Mouse (Mus musculus): ENCODE results near the gene Zbtb17. TPM values are rescaled to one million over a fixed set of nuclear protein-coding genes. Genes with fewer than 3 reads are reported as not detected.
A peak's percentile ranks its signal among the peaks of the same experiment; 100 is the strongest.

Zbtb17 gene
- total and polyA plus RNA-seq, 3 experiments: 36.4 to 63.2 TPM; not detected in 1

- peak overlapping the region; percentile 78 to 82 for H3K4me3 ChIP-seq (ENCODE audit: control insufficient read depth in 1 of 2, insufficient read depth in 1 of 2, low read depth in 2 of 2, low read length in 2 of 2)
- no peak for TF ChIP-seq SMC3 (IDR thresholded peaks at IDR 0.05; ENCODE audit: low read depth, low read length)
- no peak for TF ChIP-seq MEF2A (IDR thresholded peaks at IDR 0.05; ENCODE audit: extremely low read depth, insufficient replicate concordance, low read depth, low read length, poor library complexity, severe bottlenecking)
- TF ChIP-seq GABPA (IDR thresholded peaks at IDR 0.05; ENCODE audit: low read depth, low read length): no peak
- no peak for TF ChIP-seq ZMIZ1 (IDR thresholded peaks at IDR 0.05; ENCODE audit: low read depth, low read length)
- TF ChIP-seq TAL1 (IDR thresholded peaks at IDR 0.05; ENCODE audit: low read length): no peak
- no peak; the same call in 1 of the 2 replicates for TF ChIP-seq MXI1 (IDR thresholded peaks at IDR 0.05; ENCODE audit: low read depth, low read length)
- no peak for TF ChIP-seq POLR2A (IDR thresholded peaks at IDR 0.05; ENCODE audit: control insufficient read depth in 1 of 2, insufficient read depth in 1 of 2, low read depth in 1 of 2, low read length in 2 of 2, poor library complexity in 1 of 2)
- no peak for TF ChIP-seq CTCF (IDR thresholded peaks at IDR 0.05 in 2 of 3, conservative IDR thresholded peaks at IDR 0.05 in 1 of 3; ENCODE audit: control insufficient read depth in 1 of 3, insufficient read depth in 1 of 3, low read depth in 2 of 3, low read length in 3 of 3, poor library complexity in 1 of 3, severe bottlenecking in 1 of 3)
- no peak for DNase-seq (ENCODE audit: low read depth, low spot score)
- no peak overlapping the region for H3K27ac ChIP-seq (ENCODE audit: control insufficient read depth, low read depth, low read length)
- H3K36me3 ChIP-seq (ENCODE audit: control insufficient read depth in 1 of 2, insufficient read depth in 2 of 2, low read length in 2 of 2): peaks cover 2 to 6% of the 10 kb centered on the region in 2 experiments; a peak in 1 of 4 replicates
- peaks cover 0 to 15% of the 10 kb centered on the region in 2 experiments; a peak in 2 of 4 replicates for H3K4me1 ChIP-seq (ENCODE audit: control insufficient read depth in 1 of 2, insufficient read depth in 2 of 2, low read length in 2 of 2)
- H3K79me2 ChIP-seq (ENCODE audit: control insufficient read depth, insufficient read depth, low read length, poor library complexity): peaks cover 12% of the 10 kb centered on the region
- no peaks in the 10 kb centered on the region for H3K9me3 ChIP-seq (replicated peaks; ENCODE audit: insufficient read depth, low read length)
- no peaks in the 10 kb centered on the region for H3K27me3 ChIP-seq (ENCODE audit: control insufficient read depth in 1 of 2, insufficient read depth in 2 of 2, low read length in 2 of 2)
- peak overlapping the region; percentile 91 for H3K9ac ChIP-seq (ENCODE audit: control insufficient read depth, low read depth, low read length, poor library complexity, severe bottlenecking)
Measured at GRCm38 (mm10) chr4:141445328-141445720, 870 bp downstream of the Zbtb17 start.

- H3K4me1 ChIP-seq (ENCODE audit: control insufficient read depth in 1 of 2, insufficient read depth in 2 of 2, low read length in 2 of 2): peaks cover 3 to 24% of the 10 kb centered on the region in 2 experiments
- no peak overlapping the region for H3K9ac ChIP-seq (ENCODE audit: control insufficient read depth, low read depth, low read length, poor library complexity, severe bottlenecking)
- TF ChIP-seq UBTF (IDR thresholded peaks at IDR 0.05; ENCODE audit: borderline replicate concordance, insufficient read depth, low read depth, low read length) (no peak), JUND (IDR thresholded peaks at IDR 0.05; ENCODE audit: low read depth, low read length) (no peak), CTCF (IDR thresholded peaks at IDR 0.05 in 2 of 3, conservative IDR thresholded peaks at IDR 0.05 in 1 of 3; ENCODE audit: control insufficient read depth in 1 of 3, insufficient read depth in 1 of 3, low read depth in 2 of 3, low read length in 3 of 3, poor library complexity in 1 of 3, severe bottlenecking in 1 of 3) (no peak), SIN3A (IDR thresholded peaks at IDR 0.05; ENCODE audit: low read length) (no peak), TBP (IDR thresholded peaks at IDR 0.05; ENCODE audit: low read depth, low read length) (no peak), ZC3H11A (IDR thresholded peaks at IDR 0.05; ENCODE audit: low read depth, low read length) (no peak), POLR2AphosphoS2 (IDR thresholded peaks at IDR 0.05; ENCODE audit: low read length) (no peak), BHLHE40 (IDR thresholded peaks at IDR 0.05; ENCODE audit: borderline replicate concordance, low read depth, low read length) (no peak), MXI1 (IDR thresholded peaks at IDR 0.05; ENCODE audit: low read depth, low read length) (no peak), USF1 (IDR thresholded peaks at IDR 0.05; ENCODE audit: low read depth, low read length) (no peak), MAFK (IDR thresholded peaks at IDR 0.05; ENCODE audit: borderline replicate concordance, low read depth, low read length) (no peak)
- no peak overlapping the region for H3K27ac ChIP-seq (ENCODE audit: control insufficient read depth, low read depth, low read length)
- H3K36me3 ChIP-seq (ENCODE audit: control insufficient read depth in 1 of 2, insufficient read depth in 2 of 2, low read length in 2 of 2): peaks cover 2 to 11% of the 10 kb centered on the region in 2 experiments; a peak in 2 of 4 replicates
- H3K4me3 ChIP-seq (ENCODE audit: control insufficient read depth in 1 of 2, insufficient read depth in 1 of 2, low read depth in 2 of 2, low read length in 2 of 2): no peak overlapping the region
- no peaks in the 10 kb centered on the region for H3K27me3 ChIP-seq (ENCODE audit: control insufficient read depth in 1 of 2, insufficient read depth in 2 of 2, low read length in 2 of 2)
- no peaks in the 10 kb centered on the region for H3K9me3 ChIP-seq (replicated peaks; ENCODE audit: insufficient read depth, low read length)
- no peak for DNase-seq (ENCODE audit: low read depth, low spot score)
- peaks cover 12% of the 10 kb centered on the region for H3K79me2 ChIP-seq (ENCODE audit: control insufficient read depth, insufficient read depth, low read length, poor library complexity)
Measured at GRCm38 (mm10) chr4:141446211-141446610, 1.8 kb downstream of the Zbtb17 start.

Data from MEL (cell line).